Mouse (Mus musculus): ENCODE measurements at regions not wholly inside any gene's neighbourhood (a gene's known extent, or its start where the extent isn't known, plus 50 kb on each side); places are given as distances from the start of the nearest gene placed in this dataset.

DNA sequence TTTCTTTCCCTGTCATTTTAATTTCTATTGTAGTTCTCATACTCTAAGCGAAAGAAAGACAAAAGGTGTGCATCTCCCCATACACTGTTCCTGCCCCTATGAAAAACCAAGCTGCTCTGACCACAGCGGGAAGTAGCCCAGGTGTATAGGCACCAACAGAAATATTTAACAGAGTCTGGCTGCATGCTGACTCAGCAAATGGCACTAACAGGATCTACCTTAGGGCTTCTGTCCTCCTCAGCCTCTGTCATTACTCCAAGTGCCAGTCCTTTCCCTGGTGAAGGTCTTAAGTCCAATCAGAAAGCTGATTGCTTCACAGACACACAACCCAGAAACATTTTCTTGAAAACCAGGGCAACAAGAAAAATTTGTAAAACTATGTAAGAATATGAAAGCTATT, 72.5 kb downstream of the Gm9008 start:
- DNase-seq (ENCODE audit: extremely low spot score in 1 of 2, low spot score in 1 of 2), result no peak

DNA sequence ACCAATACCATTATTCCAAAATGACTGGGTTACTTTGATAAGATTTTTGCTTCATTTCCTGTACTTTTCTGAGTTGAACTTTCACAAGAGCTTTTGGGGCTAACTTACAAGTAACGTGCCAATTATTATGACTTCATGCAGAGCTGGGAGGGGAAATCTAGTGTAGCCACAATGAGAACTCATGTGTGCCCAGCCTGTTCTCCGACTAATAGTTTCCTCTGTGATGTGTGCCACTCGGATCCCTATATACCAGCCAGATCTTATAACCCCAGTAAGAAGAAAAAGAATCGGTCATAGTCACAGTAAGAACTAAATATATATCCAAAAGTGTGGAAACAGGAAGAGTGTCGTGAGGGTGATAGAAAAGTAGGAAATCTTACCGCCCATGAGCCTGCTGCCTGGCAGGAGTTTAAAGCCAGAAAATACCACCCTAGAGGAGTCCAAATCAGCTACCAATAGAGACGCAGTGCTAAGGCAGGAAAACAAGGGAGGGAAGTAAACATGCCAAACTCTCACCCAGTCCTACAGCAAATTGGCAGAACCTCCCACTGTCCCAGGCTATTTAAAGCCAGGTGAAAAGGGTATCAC, 110.0 kb downstream of the Gm9008 start:
- no peak for DNase-seq (ENCODE audit: extremely low spot score in 1 of 2, low spot score in 1 of 2)

DNA sequence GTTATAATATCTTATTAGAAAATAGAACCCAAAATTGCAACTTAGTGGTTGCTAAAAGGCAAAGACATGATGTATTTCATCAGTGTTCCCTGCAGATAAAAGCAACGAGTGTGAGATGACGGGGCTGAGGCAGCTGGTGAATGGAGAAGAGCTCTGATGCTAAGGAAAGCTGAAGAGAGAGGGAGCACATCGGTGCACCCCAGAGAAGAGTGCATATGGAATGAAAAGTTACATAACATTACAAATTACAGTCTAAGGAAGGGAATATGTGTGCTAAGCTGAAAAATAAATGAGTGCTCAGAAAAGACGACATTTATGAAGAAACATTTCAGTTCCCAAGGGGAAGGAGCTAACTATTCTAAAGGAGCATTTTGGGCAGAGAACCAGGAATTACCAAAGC, 115.3 kb downstream of the Gm9008 start:
- DNase-seq (ENCODE audit: extremely low spot score in 1 of 2, low spot score in 1 of 2), result peak; percentile 6 to 42

DNA sequence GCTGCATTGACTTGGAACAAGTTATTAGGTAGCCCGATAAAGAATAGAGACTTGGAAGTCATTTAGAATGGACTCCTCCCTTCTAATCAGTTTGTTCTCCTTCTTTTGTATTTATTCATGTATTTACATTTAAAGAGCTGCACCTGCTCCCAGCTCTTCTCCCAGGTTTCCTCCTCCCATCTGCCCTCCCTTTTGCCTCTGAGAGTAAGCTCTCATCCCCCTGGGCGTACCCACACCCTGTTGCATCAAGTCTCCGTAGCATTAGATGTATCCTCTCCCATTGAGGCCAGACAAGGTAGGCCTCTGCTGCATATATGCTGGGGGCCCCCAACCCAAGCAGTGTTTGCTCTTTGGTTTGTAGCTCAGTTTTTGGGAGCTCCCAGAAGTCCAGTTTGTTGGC, 118.9 kb downstream of the Gm9008 start:
- no peak for DNase-seq (ENCODE audit: extremely low spot score in 1 of 2, low spot score in 1 of 2)

DNA sequence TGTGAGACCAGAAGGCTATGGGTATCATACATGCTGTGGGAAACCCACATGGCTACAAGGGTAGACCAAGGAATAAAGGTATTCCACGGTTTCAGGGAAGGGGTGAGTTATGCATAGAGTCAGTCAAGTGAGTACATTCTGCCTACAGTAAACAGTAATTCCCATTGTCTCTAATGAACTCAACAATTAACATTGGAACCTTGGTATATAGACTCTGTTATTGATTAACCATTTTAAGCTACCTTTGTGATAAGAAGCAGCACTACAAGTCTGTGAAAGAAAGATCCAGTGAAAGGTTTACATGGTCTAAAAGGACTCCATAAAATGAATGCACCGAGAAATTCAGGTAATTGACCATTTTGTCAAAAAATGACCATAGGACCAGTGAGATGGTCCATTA, 145.4 kb downstream of the Gm9008 start:
- DNase-seq (ENCODE audit: extremely low spot score in 1 of 2, low spot score in 1 of 2), result no peak

DNA sequence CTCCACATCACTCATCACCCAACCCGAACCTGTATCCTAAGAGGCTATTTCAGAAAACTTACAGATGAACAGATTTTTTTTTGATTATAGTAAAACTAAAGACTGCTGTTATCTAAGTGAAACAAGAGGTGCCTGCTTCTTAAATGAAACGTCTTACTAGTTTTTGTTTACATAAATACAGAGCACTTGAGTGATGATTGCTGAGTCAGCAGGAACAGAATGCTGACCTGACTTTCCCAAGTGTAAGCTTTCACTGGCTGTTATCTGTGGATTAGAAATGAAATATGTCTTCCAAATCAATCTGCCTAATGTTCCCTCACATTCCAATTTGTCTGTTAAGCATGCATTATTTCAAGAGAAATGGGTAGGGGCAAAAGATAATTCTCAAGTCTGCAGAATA, 149.1 kb downstream of the Gm9008 start:
- no peak for DNase-seq (ENCODE audit: extremely low spot score in 1 of 2, low spot score in 1 of 2)

DNA sequence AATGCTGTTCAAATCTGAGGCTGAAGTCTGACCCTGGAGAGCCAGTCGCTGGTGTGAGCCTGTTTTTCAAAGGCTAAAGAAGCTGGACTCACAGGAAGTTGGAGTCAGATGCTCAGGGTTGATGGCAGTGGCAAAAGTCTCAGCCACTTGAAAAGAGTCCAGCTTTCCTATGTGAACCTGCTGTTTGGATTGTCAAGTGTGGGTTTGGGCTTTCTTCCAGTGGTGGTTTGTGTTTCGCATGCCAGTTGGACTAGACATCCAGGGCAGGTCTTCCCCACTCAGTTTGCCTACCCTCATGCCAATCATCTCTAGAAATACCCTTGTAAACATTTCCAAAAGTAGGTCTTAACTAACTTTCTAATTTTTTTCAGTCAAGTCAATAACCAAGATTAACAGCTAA, 167.4 kb downstream of the Gm9008 start:
- DNase-seq (ENCODE audit: extremely low spot score in 1 of 2, low spot score in 1 of 2), result no peak

Measured in frontal cortex, adult 2 months (tissue).